Mouse (Mus musculus) G1E (cell line): ENCODE results near the gene Sstr2. TPM values are rescaled to one million over a fixed set of nuclear protein-coding genes. Genes with fewer than 3 reads are reported as not detected.

Experiments used
- ATAC-seq: 2 replicates; pipeline ENCODE4 v1.8.0; 2016; ENCODE audit warnings: mild to moderate bottlenecking; ENCODE audit not compliant: insufficient number of reproducible peaks, poor library complexity, low FRiP score, severe bottlenecking; ENCODE audit errors: extremely low read depth
- DNase-seq: peaks from one replicate; pipeline ENCODE4 v3.0.0; 2012; ENCODE audit warnings: low spot score
- H3K27me3 ChIP-seq: 2 replicates; pipeline ENCODE4 v1.6.1; 2012; ENCODE audit warnings: mild to moderate bottlenecking, low read length, inconsistent platforms; ENCODE audit not compliant: insufficient read depth
- H3K36me3 ChIP-seq: replicated peaks from 2 replicates; pipeline ENCODE3; 2012; ENCODE audit warnings: mild to moderate bottlenecking, inconsistent platforms
- H3K4me1 ChIP-seq: 2 replicates; pipeline ENCODE4 v1.6.1; 2012; ENCODE audit warnings: low read depth, low read length, inconsistent platforms, mixed read lengths; ENCODE audit not compliant: insufficient read depth
- H3K4me3 ChIP-seq: 2 replicates; pipeline ENCODE4 v1.5.1; 2012; ENCODE audit warnings: low read depth, mild to moderate bottlenecking, inconsistent platforms, low read length, moderate library complexity, mixed read lengths
- H3K9me3 ChIP-seq: replicated peaks from 2 replicates; pipeline ENCODE4 v1.6.1; 2012; ENCODE audit warnings: inconsistent platforms
- CTCF ChIP-seq: IDR thresholded peaks from 2 replicates; pipeline ENCODE4 v1.5.1; 2012; ENCODE audit warnings: low read depth, low read length, inconsistent platforms, mixed read lengths
- GATA1 ChIP-seq: IDR thresholded peaks from 2 replicates; pipeline ENCODE4 v1.6.1; 2012; ENCODE audit warnings: borderline replicate concordance, low read length, inconsistent platforms, mixed read lengths
- GATA2 ChIP-seq: IDR thresholded peaks from 2 replicates; pipeline ENCODE4 v1.6.1; 2012; ENCODE audit warnings: low read depth, low read length, inconsistent platforms, borderline replicate concordance
- POLR2AphosphoS5 ChIP-seq: IDR thresholded peaks from 2 replicates; pipeline ENCODE4 v1.6.1; 2012; ENCODE audit warnings: low read depth, low read length, inconsistent platforms; ENCODE audit not compliant: insufficient replicate concordance
- TAL1 ChIP-seq: conservative IDR thresholded peaks from 2 replicates; pipeline ENCODE4 v1.6.1; 2012; ENCODE audit warnings: low read depth, low read length, inconsistent platforms, mixed read lengths
- polyA plus RNA-seq: library from polyadenylated mRNA; stranded (reverse); fragments of >175 nt; gene quantifications from 2 replicates; pipeline ENCODE4 v1.2.3, GENCODE M21; 2012
- total RNA-seq, 2 experiments: library from RNA; stranded (forward) in 1 of 2; stranded (reverse) in 1 of 2; fragments of 200-1000 nt in 1 of 2; fragments of >200 nt in 1 of 2; fragmentation: Nextera tagmentation in 1 of 2; gene quantifications; 2 replicates each; pipeline ENCODE4 v1.2.3; 2014 to 2017

The Sstr2 gene
- total and polyA plus RNA-seq, 3 experiments, result 0.16 TPM; not detected in 2

- Histone ChIP-seq H3K4me1 (no peaks in the 10 kb centered on the region), H3K4me3 (no peak overlapping the region), H3K9me3 (peaks cover 57% of the 10 kb centered on the region), H3K36me3 (no peaks in the 10 kb centered on the region), H3K27me3 (peaks cover 4% of the 10 kb centered on the region; the same call in 1 of the 2 replicates)
- DNase-seq, result no peak
- ATAC-seq, result no peak
- TF ChIP-seq POLR2AphosphoS5, result no peak
- TF ChIP-seq CTCF, result no peak
- TF ChIP-seq GATA2, result no peak
- TF ChIP-seq GATA1, result no peak
- TF ChIP-seq TAL1, result no peak
Measured at GRCm38 (mm10) chr11:113618303-113618671, 855 bp upstream of the Sstr2 start.

GRCm38 (mm10) chr11:113619420-113620080, 408 bp downstream of the Sstr2 start:
- H3K4me3 ChIP-seq, result no peak overlapping the region; the same call in 1 of the 2 replicates
- DNase-seq (no peak), ATAC-seq (no peak)
- no peaks in the 10 kb centered on the region; the same call in 1 of the 2 replicates for H3K4me1 ChIP-seq
- TF ChIP-seq GATA1 (no peak), POLR2AphosphoS5 (no peak), CTCF (no peak), TAL1 (no peak), GATA2 (no peak)
- H3K27me3 ChIP-seq, result peaks cover 4% of the 10 kb centered on the region; the same call in 1 of the 2 replicates
- peaks cover 56% of the 10 kb centered on the region for H3K9me3 ChIP-seq
- no peaks in the 10 kb centered on the region for H3K36me3 ChIP-seq

- Histone ChIP-seq H3K9me3 (peaks cover 62% of the 10 kb centered on the region), H3K4me3 (no peak overlapping the region), H3K4me1 (no peaks in the 10 kb centered on the region; the same call in 1 of the 2 replicates), H3K27me3 (peaks cover 4% of the 10 kb centered on the region; the same call in 1 of the 2 replicates), H3K36me3 (no peaks in the 10 kb centered on the region)
- TF ChIP-seq POLR2AphosphoS5, result no peak
- no peak for TF ChIP-seq TAL1
- TF ChIP-seq CTCF, result no peak
- no peak for TF ChIP-seq GATA2
- no peak for TF ChIP-seq GATA1
- ATAC-seq (no peak), DNase-seq (no peak)
Measured at GRCm38 (mm10) chr11:113621001-113621400, 1.9 kb downstream of the Sstr2 start.

- Histone ChIP-seq H3K27me3 (peaks cover 4% of the 10 kb centered on the region; the same call in 1 of the 2 replicates), H3K4me1 (no peaks in the 10 kb centered on the region; the same call in 1 of the 2 replicates), H3K36me3 (no peaks in the 10 kb centered on the region), H3K4me3 (no peak overlapping the region), H3K9me3 (peaks cover 58% of the 10 kb centered on the region)
- TF ChIP-seq GATA2, result no peak
- TF ChIP-seq POLR2AphosphoS5, result no peak
- TF ChIP-seq GATA1, result no peak
- no peak for TF ChIP-seq TAL1
- TF ChIP-seq CTCF, result no peak
- DNase-seq (no peak), ATAC-seq (no peak)
Measured at GRCm38 (mm10) chr11:113622028-113622427, 2.9 kb downstream of the Sstr2 start.

GRCm38 (mm10) chr11:113625437-113625836, 6.3 kb downstream of the Sstr2 start:
- Histone ChIP-seq H3K9me3 (peaks cover 38% of the 10 kb centered on the region), H3K4me1 (no peaks in the 10 kb centered on the region; the same call in 1 of the 2 replicates), H3K4me3 (no peak overlapping the region), H3K27me3 (no peaks in the 10 kb centered on the region), H3K36me3 (no peaks in the 10 kb centered on the region)
- ATAC-seq (no peak), DNase-seq (no peak)
- TF ChIP-seq TAL1, result no peak
- TF ChIP-seq GATA2, result no peak
- no peak for TF ChIP-seq GATA1
- no peak for TF ChIP-seq CTCF
- no peak for TF ChIP-seq POLR2AphosphoS5

- Histone ChIP-seq H3K9me3 (peaks cover 35% of the 10 kb centered on the region), H3K4me3 (no peak overlapping the region), H3K27me3 (no peaks in the 10 kb centered on the region), H3K36me3 (no peaks in the 10 kb centered on the region), H3K4me1 (no peaks in the 10 kb centered on the region; the same call in 1 of the 2 replicates)
- DNase-seq (no peak), ATAC-seq (no peak)
- TF ChIP-seq GATA1, result no peak
- TF ChIP-seq TAL1, result no peak
- TF ChIP-seq GATA2, result no peak
- TF ChIP-seq CTCF, result no peak
- no peak for TF ChIP-seq POLR2AphosphoS5
Measured at GRCm38 (mm10) chr11:113627785-113628184, 8.6 kb downstream of the Sstr2 start.
